Comparison of ENCODE assay signal across 19 mouse cellular contexts in genomic region chr6:121402661-121403244, GRCm38 (mm10). TPM values are rescaled to one million over a fixed set of nuclear protein-coding genes. Genes with fewer than 3 reads are reported as not detected.
A peak's percentile ranks its signal among the peaks of the same experiment; 100 is the strongest.
DNase-seq lines count a peak whose midpoint lies in the region; ATAC-seq and TF ChIP-seq lines count a peak whose summit lies in the region.
"Had no signal": no experiment of that assay in that cellular context is flagged by ENCODE, and none has a peak within 500 bp of the region (broad histone marks: within the 10 kb centered on the region; RNA-seq: fewer than 3 reads in every experiment).

No protein-coding gene starts in this region.

- H3K4me1 ChIP-seq in hindbrain, embryonic 13.5 days (replicated peaks), result peaks cover 26% of the 10 kb centered on the region
- peaks cover 5% of the 10 kb centered on the region for H3K4me1 ChIP-seq in hindbrain, embryonic 10.5 days (replicated peaks)
- peaks cover 8% of the 10 kb centered on the region for H3K4me1 ChIP-seq in hindbrain, embryonic 14.5 days (replicated peaks; ENCODE audit: control insufficient read depth, insufficient read depth, low read length)
- peaks cover 12% of the 10 kb centered on the region; the same call in 1 of the 2 replicates for H3K4me1 ChIP-seq in midbrain, embryonic 16.5 days (ENCODE audit: control insufficient read depth, insufficient read depth, low read length)
- H3K4me1 ChIP-seq in kidney, adult 2 months (ENCODE audit: control insufficient read depth, insufficient read depth, low read length), result no peaks in the 10 kb centered on the region

- H3K4me2 ChIP-seq in hindbrain, embryonic 13.5 days, result no peak overlapping the region
- H3K4me2 ChIP-seq in hindbrain, embryonic 14.5 days (replicated peaks), result no peak overlapping the region
- no peak overlapping the region for H3K4me2 ChIP-seq in midbrain, embryonic 16.5 days (ENCODE audit: low read length)
- H3K4me2 ChIP-seq: liver, embryonic 11.5 days; lung, embryonic 14.5 days had no signal

- no peaks in the 10 kb centered on the region for H3K36me3 ChIP-seq in hindbrain, embryonic 13.5 days
- no peaks in the 10 kb centered on the region for H3K36me3 ChIP-seq in hindbrain, embryonic 10.5 days
- no peaks in the 10 kb centered on the region for H3K36me3 ChIP-seq in hindbrain, embryonic 14.5 days (replicated peaks; ENCODE audit: control insufficient read depth, insufficient read depth)
- no peaks in the 10 kb centered on the region for H3K36me3 ChIP-seq in midbrain, embryonic 16.5 days (ENCODE audit: control insufficient read depth, insufficient read depth, low read length)
- H3K36me3 ChIP-seq in kidney, adult 2 months (ENCODE audit: control insufficient read depth, insufficient read depth, low read length), result no peaks in the 10 kb centered on the region
- H3K36me3 ChIP-seq: limb, embryonic 10.5 days had no signal

- H3K9me3 ChIP-seq in hindbrain, embryonic 13.5 days, result no peaks in the 10 kb centered on the region
- H3K9me3 ChIP-seq in hindbrain, embryonic 10.5 days, result no peaks in the 10 kb centered on the region
- H3K9me3 ChIP-seq in hindbrain, embryonic 14.5 days (ENCODE audit: control insufficient read depth, low read length), result no peaks in the 10 kb centered on the region
- no peaks in the 10 kb centered on the region for H3K9me3 ChIP-seq in midbrain, embryonic 16.5 days (replicated peaks; ENCODE audit: control insufficient read depth, low read length, poor library complexity, severe bottlenecking)
- H3K9me3 ChIP-seq: limb, embryonic 10.5 days had no signal

- no peak for TF ChIP-seq POLR2A in kidney, adult 2 months (IDR thresholded peaks at IDR 0.05; ENCODE audit: low read depth, low read length)

- no peak for TF ChIP-seq CTCF in kidney, adult 2 months (conservative IDR thresholded peaks at IDR 0.05; ENCODE audit: insufficient read depth, insufficient read length, low read depth, low read length)

- peak; percentile 59 for ATAC-seq in hindbrain, embryonic 13.5 days (ENCODE audit: low FRiP score)
- ATAC-seq in hindbrain, embryonic 14.5 days (ENCODE audit: low FRiP score), result peak; percentile 42
- peak; percentile 61 for ATAC-seq in midbrain, embryonic 16.5 days
- ATAC-seq in CD4-positive, CD25-positive, alpha-beta regulatory T cell, adult 4 months, result no peak
- ATAC-seq: inflammation-experienced regulatory T-cells, adult 6 months had no signal

- DNase-seq in hindbrain, embryonic 10.5 days (ENCODE audit: low spot score), result no peak
- DNase-seq in brain, adult 2 months (ENCODE audit: low read depth, low spot score), result peak; percentile 48
- DNase-seq in hindbrain, embryonic 14.5 days (ENCODE audit: low spot score), result peak; percentile 39
- DNase-seq in kidney, adult 11 months, result no peak
- DNase-seq in kidney, adult 2 months, result no peak
- DNase-seq: B cell, adult 2 months; cerebellum, adult 9-11 months; gastrocnemius, postnatal 25 days; lung, embryonic 14.5 days; right cerebral cortex, adult 18-20 months had no signal

- no peak overlapping the region for H3K4me3 ChIP-seq in hindbrain, embryonic 13.5 days
- no peak overlapping the region for H3K4me3 ChIP-seq in hindbrain, embryonic 10.5 days
- no peak overlapping the region for H3K4me3 ChIP-seq in hindbrain, embryonic 14.5 days (replicated peaks; ENCODE audit: low read length)
- H3K4me3 ChIP-seq in midbrain, embryonic 16.5 days (ENCODE audit: low read depth, low read length), result no peak overlapping the region
- H3K4me3 ChIP-seq in kidney, adult 2 months (ENCODE audit: insufficient read depth, low read depth, low read length), result no peak overlapping the region
- H3K4me3 ChIP-seq: limb, embryonic 10.5 days had no signal

- H3K27me3 ChIP-seq in hindbrain, embryonic 13.5 days, result no peaks in the 10 kb centered on the region
- no peaks in the 10 kb centered on the region for H3K27me3 ChIP-seq in hindbrain, embryonic 10.5 days (ENCODE audit: insufficient read depth, poor library complexity, severe bottlenecking)
- no peaks in the 10 kb centered on the region for H3K27me3 ChIP-seq in hindbrain, embryonic 14.5 days (ENCODE audit: control insufficient read depth, insufficient read depth, low read length)
- H3K27me3 ChIP-seq in midbrain, embryonic 16.5 days (ENCODE audit: control insufficient read depth, insufficient read depth, low read depth, low read length), result no peaks in the 10 kb centered on the region
- H3K27me3 ChIP-seq in kidney, adult 2 months (replicated peaks; ENCODE audit: control insufficient read depth, insufficient read depth, low read length), result no peaks in the 10 kb centered on the region

- H3K9ac ChIP-seq in hindbrain, embryonic 13.5 days, result peak overlapping the region; percentile 53; the same call in 1 of the 2 replicates
- peak overlapping the region; percentile 39 for H3K9ac ChIP-seq in hindbrain, embryonic 14.5 days
- H3K9ac ChIP-seq in midbrain, embryonic 16.5 days (ENCODE audit: low read depth, low read length), result no peak overlapping the region
- H3K9ac ChIP-seq: lung, embryonic 14.5 days had no signal

- peak overlapping the region; percentile 84 for H3K27ac ChIP-seq in hindbrain, embryonic 13.5 days
- no peak overlapping the region for H3K27ac ChIP-seq in hindbrain, embryonic 10.5 days
- peak overlapping the region; percentile 85 for H3K27ac ChIP-seq in hindbrain, embryonic 14.5 days
- H3K27ac ChIP-seq in midbrain, embryonic 16.5 days (ENCODE audit: low read length), result peak overlapping the region; percentile 65
- no peak overlapping the region for H3K27ac ChIP-seq in kidney, adult 2 months (ENCODE audit: insufficient read depth, low read depth, low read length)
- H3K27ac ChIP-seq: limb, embryonic 10.5 days; macrophage had no signal

- 57% methylated on average over 8 of the region's 8 CpGs for WGBS in hindbrain, embryonic 13.5 days
- WGBS in hindbrain, embryonic 10.5 days, result 82% methylated on average over 8 of the region's 8 CpGs
- WGBS in hindbrain, embryonic 14.5 days, result 52% methylated on average over 8 of the region's 8 CpGs
- 43% methylated on average over 8 of the region's 8 CpGs for WGBS in midbrain, embryonic 16.5 days
- 88% methylated on average over 8 of the region's 8 CpGs for WGBS in kidney, adult 2 months

RNA-seq across cellular contexts. Expression of gene Slc6a12, which starts 59.9 kb away (rescaled TPM):
- polyA plus RNA-seq in hindbrain, embryonic 13.5 days (2015; fragmentation: Nextera tagmentation; extraction: Ambion mirVana), result 0.27 and 0.44 TPM in 2 replicates
- polyA plus RNA-seq in hindbrain, embryonic 10.5 days (2016; fragmentation: Nextera tagmentation; extraction: Ambion mirVana), result not detected in 2 replicates
- 1.2 and 1.6 TPM in 2 replicates for polyA plus RNA-seq in hindbrain, embryonic 14.5 days (2014; fragmentation: Nextera tagmentation; extraction: Ambion mirVana)
- polyA plus RNA-seq in midbrain, embryonic 16.5 days (2015; fragmentation: Nextera tagmentation; extraction: Ambion mirVana), result 1.6 and 1.7 TPM in 2 replicates
- not detected for polyA plus RNA-seq in CD4-positive, CD25-positive, alpha-beta regulatory T cell, adult 4 months (2017; shearing (Covaris generic))
- 6.5 and 8.2 TPM in 2 replicates for polyA plus RNA-seq in kidney, adult 2 months (2012; rRNA removed)
- polyA plus RNA-seq: heart, postnatal 0 days; inflammation-experienced regulatory T-cells, adult 6 months; lung, embryonic 14.5 days; macrophage; stomach, embryonic 14.5 days had no signal

Comparison
In these comparisons a context has a peak if more than half of its experiments do, and no peak if none do; other contexts are left out.
1. H3K27ac ChIP-seq: peak in hindbrain, embryonic 13.5 days (single experiment), hindbrain, embryonic 14.5 days (single experiment) and midbrain, embryonic 16.5 days (single experiment); none in hindbrain, embryonic 10.5 days (single experiment) and kidney, adult 2 months (single experiment).
2. DNase-seq: peak in brain, adult 2 months (single experiment) and hindbrain, embryonic 14.5 days (single experiment); none in hindbrain, embryonic 10.5 days (single experiment), kidney, adult 11 months (single experiment) and kidney, adult 2 months (single experiment).